Mouse (Mus musculus): ENCODE measurements around the gene Scgb1b15.
"Not testable (repeated sequence)": the region's sequence is repeated elsewhere in the genome, so short reads cannot be mapped to it uniquely, and the experiment has no call there.

The Scgb1b15 gene

GRCm38 (mm10) chr7:32836254-32836653 is at the start of gene Scgb1b15:
Gene Scgb1b15 (plus strand): TSS chr7:32836554.
- not testable (repeated sequence) for DNase-seq (ENCODE audit: low read depth in 1 of 2, low spot score in 2 of 2)

GRCm38 (mm10) chr7:32829562-32829961 is 6.8 kb upstream of the Scgb1b15 start, which contains the start of gene Scgb2b15:
Gene Scgb2b15 (minus strand): TSS chr7:32829662.
- DNase-seq (ENCODE audit: low read depth in 1 of 2, low spot score in 2 of 2): not testable (repeated sequence)

All from monocyte, adult 2 months (primary cell).